Mouse (Mus musculus) stomach, embryonic 15.5 days (tissue): Measurements from ENCODE around the gene Pkn1. TPM values are rescaled to one million over a fixed set of nuclear protein-coding genes. Genes with fewer than 3 reads are reported as not detected.

ENCODE experiments used
- ATAC-seq: fragments of 200-750 bp; cut with Nextera tagmentation; 2 replicates; pipeline ENCODE4 v1.8.0; 2017; ENCODE audit warnings: low read depth, moderate number of reproducible peaks, moderate TSS enrichment; ENCODE audit not compliant: insufficient read depth, low FRiP score
- H3K27ac ChIP-seq: fragments of 300-500 bp; sonication (generic); 2 replicates; pipeline ENCODE4 v1.5.1; 2015; ENCODE audit warnings: mild to moderate bottlenecking, inconsistent platforms
- H3K27me3 ChIP-seq: fragments of 300-500 bp; sonication (generic); replicated peaks from 2 replicates; pipeline ENCODE4 v1.6.1; 2015; ENCODE audit warnings: inconsistent platforms
- H3K36me3 ChIP-seq: fragments of 300-500 bp; sonication (generic); 2 replicates; pipeline ENCODE4 v1.6.1; 2015; ENCODE audit warnings: inconsistent platforms
- H3K4me1 ChIP-seq: fragments of 300-500 bp; sonication (generic); 2 replicates; pipeline ENCODE4 v1.6.1; 2015; ENCODE audit warnings: inconsistent platforms
- H3K4me2 ChIP-seq: fragments of 300-500 bp; sonication (generic); 2 replicates; pipeline ENCODE4 v1.6.1; 2015; ENCODE audit warnings: mild to moderate bottlenecking, inconsistent platforms
- H3K4me3 ChIP-seq: fragments of 300-500 bp; sonication (generic); replicated peaks from 2 replicates; pipeline ENCODE4 v1.5.1; 2015; ENCODE audit warnings: inconsistent platforms
- H3K9ac ChIP-seq: fragments of 300-500 bp; sonication (generic); 2 replicates; pipeline ENCODE4 v1.6.1; 2015; ENCODE audit warnings: inconsistent platforms
- H3K9me3 ChIP-seq: fragments of 300-500 bp; sonication (generic); 2 replicates; pipeline ENCODE4 v1.6.1; 2016; ENCODE audit warnings: inconsistent platforms
- WGBS: fragments of 180-500 bp; shearing (Covaris S2); methylation state at CpG from one replicate; pipeline ENCODE4 v1.1.7; 2015; 5-methylcytosine and 5-hydroxymethylcytosine counted together
- polyA plus RNA-seq: library from polyadenylated mRNA; unstranded; fragments of >200 nt; fragmentation: Nextera tagmentation; extraction: Ambion mirVana; gene quantifications from 2 replicates; pipeline ENCODE4 v1.2.1, GENCODE M21; 2015

Pkn1 gene
- polyA plus RNA-seq, 1 experiment from 2014 or later: 29.2 TPM

GRCm38 (mm10) chr8:83719693-83720092 is 20.7 kb upstream of the Pkn1 start:
- Histone ChIP-seq H3K36me3 (peaks cover 53% of the 10 kb centered on the region), H3K27me3 (no peaks in the 10 kb centered on the region)
- no peak for ATAC-seq

DNA sequence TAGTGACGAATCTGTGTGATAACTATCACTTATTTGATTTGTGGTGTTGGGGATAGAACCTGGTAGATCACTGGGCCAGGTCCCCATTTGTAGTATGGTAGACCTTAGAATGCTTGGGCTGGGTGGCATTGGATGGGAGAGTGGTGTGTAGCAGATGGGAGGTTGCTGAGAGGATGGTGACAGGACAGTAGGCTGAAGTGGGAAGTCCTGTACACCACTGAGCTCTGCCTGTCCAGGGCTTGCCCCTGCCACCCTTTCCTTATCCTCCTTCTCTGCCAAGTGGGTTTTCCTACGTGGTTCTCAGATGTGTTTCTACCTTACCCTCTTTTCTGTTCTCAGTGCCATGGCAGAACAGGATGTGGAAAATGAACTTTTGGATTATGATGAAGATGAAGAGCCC is 20.1 kb upstream of the Pkn1 start:
- 62% methylated on average over 2 of the region's 2 CpGs for WGBS

More at GRCm38 (mm10) chr8:83719693-83720092, 20.7 kb upstream of the Pkn1 start:
- WGBS: 82% methylated on average over 2 of the region's 2 CpGs
- no peak overlapping the region for H3K9ac ChIP-seq
- H3K4me2 ChIP-seq: no peak overlapping the region
- no peaks in the 10 kb centered on the region for H3K9me3 ChIP-seq
- H3K4me1 ChIP-seq: peaks cover 10% of the 10 kb centered on the region; the same call in 1 of the 2 replicates
- H3K4me3 ChIP-seq: no peak overlapping the region
- no peak overlapping the region for H3K27ac ChIP-seq

DNA sequence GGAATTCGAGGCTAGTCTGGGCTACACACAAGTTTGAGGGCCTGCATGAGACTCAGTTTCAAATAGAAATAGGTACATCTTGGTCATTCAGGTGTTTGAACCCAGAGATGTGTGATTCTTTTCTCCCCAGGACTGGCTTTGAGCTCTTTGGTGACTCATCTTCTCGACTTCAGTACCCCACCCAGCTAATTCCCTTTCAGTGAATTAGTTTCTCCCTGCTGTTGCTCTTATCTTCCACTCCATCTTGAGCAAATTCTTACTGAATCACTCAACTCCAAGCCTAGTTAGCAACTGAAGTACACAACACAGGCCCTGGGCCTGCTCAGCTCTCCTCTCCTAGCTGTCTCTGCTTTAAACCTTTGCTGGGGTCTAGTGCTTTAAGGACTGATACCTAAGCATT is 17.6 kb upstream of the Pkn1 start:
- 52% methylated on average over 2 of the region's 2 CpGs for WGBS
- no peaks in the 10 kb centered on the region for H3K27me3 ChIP-seq
- peaks cover 10% of the 10 kb centered on the region; the same call in 1 of the 2 replicates for H3K4me1 ChIP-seq
- H3K4me3 ChIP-seq: peak overlapping the region; percentile 92
- H3K4me2 ChIP-seq: peak overlapping the region; percentile 72
- no peak overlapping the region; the same call in 1 of the 2 replicates for H3K9ac ChIP-seq
- H3K9me3 ChIP-seq: no peaks in the 10 kb centered on the region
- peaks cover 23% of the 10 kb centered on the region for H3K36me3 ChIP-seq
- no peak overlapping the region for H3K27ac ChIP-seq
- ATAC-seq: no peak

More for the DNA sequence above, 20.1 kb upstream of the Pkn1 start:
- ATAC-seq: no peak
- H3K36me3 ChIP-seq: peaks cover 46% of the 10 kb centered on the region
- no peak overlapping the region for H3K9ac ChIP-seq
- no peak overlapping the region for H3K4me2 ChIP-seq
- no peaks in the 10 kb centered on the region for H3K9me3 ChIP-seq
- peaks cover 10% of the 10 kb centered on the region; the same call in 1 of the 2 replicates for H3K4me1 ChIP-seq
- no peaks in the 10 kb centered on the region for H3K27me3 ChIP-seq
- no peak overlapping the region for H3K4me3 ChIP-seq
- H3K27ac ChIP-seq: no peak overlapping the region

- peak overlapping the region; percentile 95 for H3K27ac ChIP-seq
- peak overlapping the region; percentile 72 for H3K4me2 ChIP-seq
- H3K9ac ChIP-seq: peak overlapping the region; percentile 80
- no peak for ATAC-seq
- H3K9me3 ChIP-seq: no peaks in the 10 kb centered on the region
- H3K4me1 ChIP-seq: peaks cover 10% of the 10 kb centered on the region; the same call in 1 of the 2 replicates
- H3K36me3 ChIP-seq: peaks cover 15% of the 10 kb centered on the region; the same call in 1 of the 2 replicates
- no peaks in the 10 kb centered on the region for H3K27me3 ChIP-seq
- WGBS: under 1% methylated on average over 17 of the region's 17 CpGs
- peak overlapping the region; percentile 92 for H3K4me3 ChIP-seq
Observed at GRCm38 (mm10) chr8:83715771-83716170, 16.8 kb upstream of the Pkn1 start.

DNA sequence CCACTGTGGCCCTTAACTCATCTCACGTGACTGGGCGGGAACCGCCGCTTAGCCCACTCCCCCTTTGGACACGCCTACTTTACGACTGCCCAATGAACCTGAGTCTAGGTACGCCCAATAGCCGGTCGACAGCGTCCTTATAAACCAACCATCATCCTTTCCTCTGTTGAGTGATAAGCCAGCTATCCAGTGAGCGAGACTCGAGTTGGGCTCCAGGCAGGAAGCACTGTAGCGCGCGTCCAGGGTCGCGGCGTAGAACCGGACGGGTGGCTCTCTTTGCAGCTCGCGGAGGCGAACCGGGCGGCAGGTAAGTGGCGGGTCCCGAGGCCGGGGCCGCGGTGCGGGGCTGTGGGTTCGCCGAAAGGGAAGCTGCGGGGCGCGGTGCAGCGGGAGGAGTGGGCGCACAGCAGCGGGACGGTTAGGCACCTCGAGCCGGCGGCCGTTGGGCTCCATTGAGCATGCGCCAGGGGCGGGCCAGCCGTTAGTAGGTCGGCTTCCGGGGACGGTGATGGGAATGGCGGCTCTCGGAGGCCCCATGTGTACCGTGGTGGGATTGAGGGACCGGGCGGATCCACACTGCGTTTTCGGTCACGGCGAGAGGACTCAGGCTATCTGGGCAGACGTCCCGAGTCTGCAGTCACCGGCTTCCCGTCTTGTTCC is 16.2 kb upstream of the Pkn1 start, which contains the start of gene Ddx39:
Ddx39 (plus strand) TSS at position 147 of the 660 bp plus-strand sequence.
- H3K36me3 ChIP-seq: peaks cover 9% of the 10 kb centered on the region; the same call in 1 of the 2 replicates
- WGBS: under 1% methylated on average over 61 of the region's 63 CpGs
- H3K27me3 ChIP-seq: no peaks in the 10 kb centered on the region
- H3K9me3 ChIP-seq: no peaks in the 10 kb centered on the region
- ATAC-seq: peak; percentile 100
- H3K4me1 ChIP-seq: peaks cover 10% of the 10 kb centered on the region; the same call in 1 of the 2 replicates
- H3K4me3 ChIP-seq: peak within 1 kb of the TSS; percentile 92
- H3K9ac ChIP-seq: peak within 1 kb of the TSS; percentile 80
- peak within 1 kb of the TSS; percentile 72 for H3K4me2 ChIP-seq
- peak within 1 kb of the TSS; percentile 95 for H3K27ac ChIP-seq

- peaks cover 4% of the 10 kb centered on the region; the same call in 1 of the 2 replicates for H3K36me3 ChIP-seq
- no peak overlapping the region for H3K9ac ChIP-seq
- peak overlapping the region; percentile 13; the same call in 1 of the 2 replicates for H3K27ac ChIP-seq
- H3K9me3 ChIP-seq: no peaks in the 10 kb centered on the region
- 15% methylated on average over 8 of the region's 8 CpGs for WGBS
- H3K27me3 ChIP-seq: no peaks in the 10 kb centered on the region
- peaks cover 10% of the 10 kb centered on the region; the same call in 1 of the 2 replicates for H3K4me1 ChIP-seq
- peak overlapping the region; percentile 92 for H3K4me3 ChIP-seq
- ATAC-seq: no peak; the same call in 1 of the 2 replicates
- H3K4me2 ChIP-seq: peak overlapping the region; percentile 60
Observed at GRCm38 (mm10) chr8:83714676-83715030, 15.7 kb upstream of the Pkn1 start.

GRCm38 (mm10) chr8:83707554-83707953 is 8.6 kb upstream of the Pkn1 start:
- Histone ChIP-seq H3K4me1 (no peaks in the 10 kb centered on the region), H3K27ac (no peak overlapping the region), H3K4me3 (no peak overlapping the region), H3K4me2 (no peak overlapping the region), H3K27me3 (no peaks in the 10 kb centered on the region), H3K36me3 (no peaks in the 10 kb centered on the region), H3K9ac (no peak overlapping the region), H3K9me3 (no peaks in the 10 kb centered on the region)
- WGBS: 72% methylated on average over 8 of the region's 8 CpGs
- ATAC-seq: no peak

DNA sequence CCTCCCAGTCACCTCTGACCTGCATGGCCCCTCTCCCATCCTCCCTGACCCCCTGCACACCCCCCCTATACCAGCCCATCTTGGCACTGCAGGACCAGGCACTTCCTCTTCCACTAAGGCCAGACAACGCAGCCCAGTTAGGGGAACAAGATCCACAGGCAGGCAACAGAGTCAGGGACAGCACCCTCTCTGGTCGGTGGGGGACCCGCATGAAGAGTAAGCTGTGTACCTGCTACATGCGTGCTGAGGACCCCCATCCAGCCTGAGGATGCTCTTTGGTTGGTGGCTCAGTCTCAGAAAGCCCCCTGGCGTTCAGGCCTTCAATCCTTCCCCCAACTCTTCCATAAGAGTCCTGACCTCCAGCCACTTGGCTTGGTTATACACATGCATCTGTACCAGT is 7.4 kb upstream of the Pkn1 start:
- 62% methylated on average over 5 of the region's 5 CpGs for WGBS

GRCm38 (mm10) chr8:83703426-83703825 is 4.4 kb upstream of the Pkn1 start:
- 72% methylated on average over 4 of the region's 4 CpGs for WGBS
- no peak overlapping the region for H3K4me3 ChIP-seq

More for the DNA sequence above, 7.4 kb upstream of the Pkn1 start:
- Histone ChIP-seq H3K9ac (no peak overlapping the region), H3K4me1 (no peaks in the 10 kb centered on the region), H3K9me3 (no peaks in the 10 kb centered on the region), H3K27ac (no peak overlapping the region), H3K36me3 (no peaks in the 10 kb centered on the region), H3K27me3 (no peaks in the 10 kb centered on the region), H3K4me2 (no peak overlapping the region), H3K4me3 (no peak overlapping the region)
- ATAC-seq: no peak

DNA sequence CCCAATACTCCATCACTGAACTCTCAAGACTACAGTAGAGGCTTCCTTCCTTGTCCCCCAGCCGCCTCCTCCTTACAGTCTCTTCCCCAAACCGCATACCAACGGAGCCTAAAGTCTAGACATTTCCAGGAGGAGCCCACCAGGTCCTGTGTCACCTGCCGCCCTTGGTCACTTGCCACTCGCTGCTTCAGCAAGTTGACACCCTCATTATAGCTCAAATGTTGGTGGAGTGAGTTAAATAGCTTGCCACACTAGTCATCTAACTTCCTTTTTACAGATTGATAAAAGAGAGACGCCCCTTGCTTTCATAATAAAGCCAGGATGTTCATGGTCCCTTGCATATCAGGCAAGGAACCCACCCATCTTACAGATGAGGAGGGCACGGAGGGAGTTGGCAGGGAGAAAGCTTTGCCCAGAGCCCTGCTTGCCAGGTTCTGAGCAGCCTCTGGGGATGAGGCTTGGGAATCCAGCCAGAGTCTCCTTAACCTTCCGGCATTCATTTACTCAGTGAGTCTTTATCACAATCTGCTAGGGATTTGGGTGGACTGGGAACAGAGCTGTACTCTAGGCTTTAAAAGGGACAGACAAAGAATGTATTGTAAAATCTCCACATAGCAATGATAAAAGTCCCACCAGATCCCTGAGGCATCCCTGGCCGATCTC is 1.6 kb upstream of the Pkn1 start:
- Histone ChIP-seq H3K4me1 (peaks cover 27% of the 10 kb centered on the region), H3K27ac (0 out of 2 replicates have a peak overlapping the region, but pooled peaks have one; percentile 16), H3K4me2 (no peak overlapping the region), H3K36me3 (no peaks in the 10 kb centered on the region), H3K9ac (no peak overlapping the region), H3K4me3 (no peak overlapping the region), H3K27me3 (no peaks in the 10 kb centered on the region), H3K9me3 (no peaks in the 10 kb centered on the region)
- 79% methylated on average over 9 of the region's 9 CpGs for WGBS
- no peak for ATAC-seq

More at GRCm38 (mm10) chr8:83703426-83703825, 4.4 kb upstream of the Pkn1 start:
- Histone ChIP-seq H3K27me3 (no peaks in the 10 kb centered on the region), H3K27ac (no peak overlapping the region), H3K9me3 (no peaks in the 10 kb centered on the region), H3K36me3 (no peaks in the 10 kb centered on the region), H3K4me2 (no peak overlapping the region), H3K9ac (no peak overlapping the region), H3K4me1 (peaks cover 9% of the 10 kb centered on the region)
- no peak for ATAC-seq

DNA sequence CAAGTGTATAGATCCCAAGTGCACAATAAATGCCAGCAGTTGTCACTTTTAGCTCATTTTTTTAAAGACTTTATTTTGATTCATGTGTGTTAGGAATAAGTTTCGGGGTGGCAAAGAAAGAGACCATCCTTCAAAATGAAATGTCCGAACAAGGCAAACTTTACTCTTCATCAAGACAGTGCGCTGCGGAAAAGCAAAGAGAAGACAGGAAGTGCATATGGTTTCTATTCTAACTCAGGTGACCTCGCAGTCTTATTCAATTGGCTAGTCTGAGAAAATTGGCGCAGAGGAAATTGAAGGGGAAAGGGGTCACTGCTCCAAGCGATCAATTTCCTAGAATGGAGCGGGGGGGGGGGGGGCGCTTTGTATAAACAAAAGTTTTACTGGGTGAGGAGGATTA is 587 bp upstream of the Pkn1 start:
- peaks cover 27% of the 10 kb centered on the region for H3K4me1 ChIP-seq

GRCm38 (mm10) chr8:83698291-83698660 is 703 bp downstream of the Pkn1 start:
- Histone ChIP-seq H3K4me2 (peak overlapping the region; percentile 94), H3K9ac (peak overlapping the region; percentile 95), H3K27me3 (no peaks in the 10 kb centered on the region), H3K9me3 (no peaks in the 10 kb centered on the region), H3K27ac (peak overlapping the region; percentile 89), H3K36me3 (no peaks in the 10 kb centered on the region), H3K4me3 (peak overlapping the region; percentile 95), H3K4me1 (peaks cover 32% of the 10 kb centered on the region)
- 5% methylated on average over 15 of the region's 15 CpGs for WGBS
- ATAC-seq: peak; percentile 18; the same call in 1 of the 2 replicates

More for the DNA sequence above, 587 bp upstream of the Pkn1 start:
- Histone ChIP-seq H3K36me3 (no peaks in the 10 kb centered on the region), H3K9me3 (no peaks in the 10 kb centered on the region), H3K9ac (peak overlapping the region; percentile 56; the same call in 1 of the 2 replicates), H3K4me3 (peak overlapping the region; percentile 95), H3K27me3 (no peaks in the 10 kb centered on the region), H3K4me2 (peak overlapping the region; percentile 94), H3K27ac (peak overlapping the region; percentile 89)
- WGBS: 15% methylated on average over 9 of the region's 9 CpGs
- no peak for ATAC-seq
